Mouse (Mus musculus) layer of hippocampus, postnatal 25 days (tissue): ENCODE measurements around the gene Gm6408. TPM values are rescaled to one million over a fixed set of nuclear protein-coding genes. Genes with fewer than 3 reads are reported as not detected.

Experiments used
- total RNA-seq, 2 experiments: library from RNA; stranded (reverse); gene quantifications; 2 replicates each; pipeline ENCODE4 v1.2.3; 2021

The Gm6408 gene
- total RNA-seq, 2 experiments from 2014 or later: not detected

Other genes with a start within 250 kb of the Gm6408 start
- 100 to 1,000 TPM in 1 of 2 experiments, 10 to 100 TPM in 1; 97.5 to 111 TPM for gene Wasf3, start 97.0 kb upstream of the Gm6408 start, total RNA-seq
- not detected for gene Gm6370, start 9.4 kb downstream of the Gm6408 start, total RNA-seq
- gene 4930449I24Rik, start 20.4 kb downstream of the Gm6408 start, total RNA-seq: not detected
- not detected for gene Gm3402, start 32.2 kb downstream of the Gm6408 start, total RNA-seq
- gene Gm3404, start 43.8 kb downstream of the Gm6408 start, total RNA-seq: not detected
- not detected for gene Gm3409, start 55.7 kb downstream of the Gm6408 start, total RNA-seq
- not detected for gene Gm3415, start 74.2 kb downstream of the Gm6408 start, total RNA-seq
- gene Gpr12, start 103.3 kb downstream of the Gm6408 start, total RNA-seq: 10 to 100 TPM; 40.9 to 44.1 TPM